Mouse (Mus musculus) B cell, adult 67 days (primary cell): ENCODE results near the gene Olfr68. TPM values are rescaled to one million over a fixed set of nuclear protein-coding genes. Genes with fewer than 3 reads are reported as not detected.

Source experiments
- total RNA-seq, 2 experiments: library from RNA; stranded (reverse); gene quantifications; 4 replicates each; pipeline ENCODE4 v1.2.4; 2023

The Olfr68 gene
- not detected for total RNA-seq

GRCm38 (mm10) chr7:103779598-103779997 lies at the start of gene Olfr68:
Gene Olfr68 (minus strand): TSS chr7:103779698.

GRCm38 (mm10) chr7:103827808-103828207 lies 48.3 kb upstream of the Olfr68 start, which contains the start of gene Hbb-bs:
Gene Hbb-bs (minus strand): TSS chr7:103828096.

GRCm38 (mm10) chr7:103813766-103814165 lies 34.3 kb upstream of the Olfr68 start, which contains the start of gene Hbb-bt:
Gene Hbb-bt (minus strand): TSS chr7:103813996.

GRCm38 (mm10) chr7:103791721-103792120 lies 12.2 kb upstream of the Olfr68 start, which contains the start of gene Olfr67:
Gene Olfr67 (minus strand): TSS chr7:103791821.

GRCm38 (mm10) chr7:103771494-103771893 lies 8.0 kb downstream of the Olfr68 start, which contains the start of gene Olfr69:
Gene Olfr69 (minus strand): TSS chr7:103771594.

GRCm38 (mm10) chr7:103757233-103757632 lies 22.3 kb downstream of the Olfr68 start, which contains the start of gene Olfr630:
Gene Olfr630 (minus strand): TSS chr7:103757333.

GRCm38 (mm10) chr7:103744843-103745242 lies 34.7 kb downstream of the Olfr68 start, which contains the start of gene Olfr629:
Gene Olfr629 (minus strand): TSS chr7:103744943.

GRCm38 (mm10) chr7:103730074-103730473 lies 49.4 kb downstream of the Olfr68 start, which contains the start of gene Olfr628:
Gene Olfr628 (plus strand): TSS chr7:103730374.

Other genes starting within 250 kb of the Olfr68 start
- gene Olfr612, start 237.0 kb downstream of the Olfr68 start, total RNA-seq = not detected
- gene Olfr613, start 231.6 kb downstream of the Olfr68 start, total RNA-seq = not detected
- gene Olfr615, start 223.6 kb downstream of the Olfr68 start, total RNA-seq = not detected
- not detected for gene Olfr616, start 210.6 kb downstream of the Olfr68 start, total RNA-seq
- not detected for gene Olfr617, start 206.6 kb downstream of the Olfr68 start, total RNA-seq
- gene Olfr618, start 189.6 kb downstream of the Olfr68 start, total RNA-seq = not detected
- not detected for gene Olfr619, start 179.1 kb downstream of the Olfr68 start, total RNA-seq
- gene Olfr620, start 167.2 kb downstream of the Olfr68 start, total RNA-seq = not detected
- not detected for gene Olfr622, start 137.0 kb downstream of the Olfr68 start, total RNA-seq
- not detected for gene Olfr623, start 116.0 kb downstream of the Olfr68 start, total RNA-seq
- gene Olfr624, start 108.5 kb downstream of the Olfr68 start, total RNA-seq = not detected
- gene Olfr625-ps1, start 97.0 kb downstream of the Olfr68 start, total RNA-seq = not detected
- not detected for gene Olfr243, start 65.0 kb downstream of the Olfr68 start, total RNA-seq
- gene Olfr628, start 49.3 kb downstream of the Olfr68 start, total RNA-seq = not detected
- gene Olfr629, start 34.8 kb downstream of the Olfr68 start, total RNA-seq = not detected
- gene Olfr630, start 22.4 kb downstream of the Olfr68 start, total RNA-seq = not detected
- not detected for gene Olfr69, start 8.1 kb downstream of the Olfr68 start, total RNA-seq
- not detected for gene Olfr67, start 12.1 kb upstream of the Olfr68 start, total RNA-seq
- gene Hbb-bt, start 34.3 kb upstream of the Olfr68 start, total RNA-seq = 10 to 100 TPM in 1 of 2 experiments, 1 to 10 TPM in 1; 3.1 to 49.4 TPM
- 100 to 1,000 TPM in 1 of 2 experiments, 10 to 100 TPM in 1; 22.4 to 295 TPM for gene Hbb-bs, start 48.4 kb upstream of the Olfr68 start, total RNA-seq
- not detected for gene Hbb-bh2, start 60.8 kb upstream of the Olfr68 start, total RNA-seq
- gene Hbb-bh1, start 63.5 kb upstream of the Olfr68 start, total RNA-seq = not detected
- not detected for gene Hbb-y, start 73.5 kb upstream of the Olfr68 start, total RNA-seq
- gene Olfr66, start 106.6 kb upstream of the Olfr68 start, total RNA-seq = not detected
- gene Olfr64, start 114.8 kb upstream of the Olfr68 start, total RNA-seq = not detected
- gene Olfr65, start 123.8 kb upstream of the Olfr68 start, total RNA-seq = not detected
- gene Olfr631, start 149.1 kb upstream of the Olfr68 start, total RNA-seq = not detected
- gene Olfr632, start 154.6 kb upstream of the Olfr68 start, total RNA-seq = not detected
- gene Olfr633, start 164.7 kb upstream of the Olfr68 start, total RNA-seq = not detected
- gene Olfr635, start 191.5 kb upstream of the Olfr68 start, total RNA-seq = not detected
- not detected for gene Olfr638, start 219.0 kb upstream of the Olfr68 start, total RNA-seq
- gene Olfr639, start 237.6 kb upstream of the Olfr68 start, total RNA-seq = not detected
- not detected for gene Olfr640, start 245.9 kb upstream of the Olfr68 start, total RNA-seq